In genomic region chr3:96472066-96472465, GRCm38 (mm10) we compare ENCODE assay signal across 26 mouse cellular contexts. TPM values are rescaled to one million over a fixed set of nuclear protein-coding genes. Genes with fewer than 3 reads are reported as not detected.
DNase-seq lines count a peak whose midpoint lies in the region; ATAC-seq and TF ChIP-seq lines count a peak whose summit lies in the region.
"Had no signal": no experiment of that assay in that cellular context is flagged by ENCODE, and none has a peak within 500 bp of the region (broad histone marks: within the 10 kb centered on the region; RNA-seq: fewer than 3 reads in every experiment).

No protein-coding gene starts in this region.

- no peak for TF ChIP-seq POLR2A in MEL (IDR thresholded peaks at IDR 0.05; ENCODE audit: control insufficient read depth in 1 of 2, insufficient read depth in 1 of 2, low read depth in 1 of 2, low read length in 2 of 2, poor library complexity in 1 of 2)

- peaks cover 5% of the 10 kb centered on the region for H3K4me1 ChIP-seq in midbrain, embryonic 11.5 days (ENCODE audit: control insufficient read depth, insufficient read depth, low read length)
- peaks cover 11% of the 10 kb centered on the region for H3K4me1 ChIP-seq in midbrain, embryonic 10.5 days
- H3K4me1 ChIP-seq in MEL (ENCODE audit: control insufficient read depth in 1 of 2, insufficient read depth in 2 of 2, low read length in 2 of 2), result peaks cover 0 to 7% of the 10 kb centered on the region in 2 experiments; a peak in 2 of 4 replicates

- ATAC-seq in midbrain, embryonic 11.5 days (ENCODE audit: low FRiP score), result no peak
- ATAC-seq: CD4-positive, CD25-positive, alpha-beta regulatory T cell, adult 4 months; forebrain, embryonic 13.5 days; forebrain, embryonic 15.5 days; forebrain, postnatal 0 days had no signal

- H3K36me3 ChIP-seq in midbrain, embryonic 11.5 days (ENCODE audit: control insufficient read depth, insufficient read depth, low read length), result no peaks in the 10 kb centered on the region
- no peaks in the 10 kb centered on the region for H3K36me3 ChIP-seq in midbrain, embryonic 10.5 days
- H3K36me3 ChIP-seq in MEL (ENCODE audit: control insufficient read depth in 1 of 2, insufficient read depth in 2 of 2, low read length in 2 of 2), result peaks cover 0 to 5% of the 10 kb centered on the region in 2 experiments; a peak in 2 of 4 replicates
- H3K36me3 ChIP-seq: embryonic facial prominence, embryonic 10.5 days; embryonic facial prominence, embryonic 12.5 days; forebrain, embryonic 15.5 days; G1E had no signal

- no peaks in the 10 kb centered on the region for H3K79me2 ChIP-seq in MEL (ENCODE audit: control insufficient read depth, insufficient read depth, low read length, poor library complexity)

- peaks cover 28% of the 10 kb centered on the region for H3K27me3 ChIP-seq in midbrain, embryonic 11.5 days (ENCODE audit: control insufficient read depth, insufficient read depth, low read length)
- peaks cover 63% of the 10 kb centered on the region for H3K27me3 ChIP-seq in midbrain, embryonic 10.5 days (ENCODE audit: low read depth, poor library complexity, severe bottlenecking)
- peaks cover 2 to 15% of the 10 kb centered on the region in 2 experiments; a peak in 3 of 4 replicates for H3K27me3 ChIP-seq in MEL (ENCODE audit: control insufficient read depth in 1 of 2, insufficient read depth in 2 of 2, low read length in 2 of 2)

- TF ChIP-seq EP300 in MEL (IDR thresholded peaks at IDR 0.05; ENCODE audit: low read depth in 1 of 2, low read length in 2 of 2), result no peak

- TF ChIP-seq CTCF in MEL (IDR thresholded peaks at IDR 0.05 in 2 of 3, conservative IDR thresholded peaks at IDR 0.05 in 1 of 3; ENCODE audit: control insufficient read depth in 1 of 3, insufficient read depth in 1 of 3, low read depth in 2 of 3, low read length in 3 of 3, poor library complexity in 1 of 3, severe bottlenecking in 1 of 3), result no peak

- TF ChIP-seq RAD21 in MEL (IDR thresholded peaks at IDR 0.05; ENCODE audit: low read depth, low read length), result no peak

- no peak overlapping the region for H3K27ac ChIP-seq in midbrain, embryonic 11.5 days (ENCODE audit: low read depth, low read length)
- no peak overlapping the region for H3K27ac ChIP-seq in midbrain, embryonic 10.5 days (replicated peaks)
- no peak overlapping the region for H3K27ac ChIP-seq in MEL (ENCODE audit: control insufficient read depth, low read depth, low read length)
- H3K27ac ChIP-seq: embryonic facial prominence, embryonic 10.5 days; embryonic facial prominence, embryonic 12.5 days; forebrain, embryonic 13.5 days; forebrain, embryonic 15.5 days had no signal

- no peak overlapping the region for H3K4me2 ChIP-seq in midbrain, embryonic 11.5 days
- H3K4me2 ChIP-seq: embryonic facial prominence, embryonic 12.5 days; forebrain, embryonic 13.5 days; forebrain, embryonic 15.5 days had no signal

- peak; percentile 56 for DNase-seq in midbrain, embryonic 11.5 days (ENCODE audit: low spot score, missing footprints)
- DNase-seq in midbrain, embryonic 10.5 days (ENCODE audit: low spot score), result no peak
- DNase-seq in A20 (ENCODE audit: low read depth, low spot score), result peak; percentile 38
- DNase-seq in MEL (ENCODE audit: low read depth, low spot score), result peak; percentile 38
- no peak for DNase-seq in cerebellum, adult 18-20 months
- DNase-seq: adrenal gland, adult 2 months; adrenal gland, postnatal 10 days; adrenal gland, postnatal 25 days; cerebellum, adult 11 months; cerebellum, adult 2 months; cerebellum, adult 9-10 months; cerebellum, postnatal 10 days; cerebellum, postnatal 25 days; forebrain, postnatal 0 days had no signal

- no peaks in the 10 kb centered on the region for H3K9me3 ChIP-seq in midbrain, embryonic 11.5 days (ENCODE audit: control insufficient read depth, low read length)
- H3K9me3 ChIP-seq in midbrain, embryonic 10.5 days (replicated peaks), result no peaks in the 10 kb centered on the region
- no peaks in the 10 kb centered on the region for H3K9me3 ChIP-seq in MEL (replicated peaks; ENCODE audit: insufficient read depth, low read length)
- H3K9me3 ChIP-seq: embryonic facial prominence, embryonic 10.5 days; embryonic facial prominence, embryonic 12.5 days; forebrain, embryonic 13.5 days; forebrain, embryonic 15.5 days; G1E had no signal

- no peak overlapping the region for H3K4me3 ChIP-seq in midbrain, embryonic 11.5 days (ENCODE audit: low read depth, low read length)
- H3K4me3 ChIP-seq in midbrain, embryonic 10.5 days, result no peak overlapping the region
- no peak overlapping the region for H3K4me3 ChIP-seq in MEL (ENCODE audit: control insufficient read depth in 1 of 2, insufficient read depth in 1 of 2, low read depth in 2 of 2, low read length in 2 of 2)
- H3K4me3 ChIP-seq: embryonic facial prominence, embryonic 10.5 days; embryonic facial prominence, embryonic 12.5 days; forebrain, embryonic 13.5 days; forebrain, embryonic 15.5 days had no signal

- 92% methylated on average over 5 of the region's 5 CpGs for WGBS in midbrain, embryonic 11.5 days
- 86% methylated on average over 5 of the region's 5 CpGs for WGBS in midbrain, embryonic 10.5 days

- H3K9ac ChIP-seq in midbrain, embryonic 11.5 days (ENCODE audit: low read length), result no peak overlapping the region
- no peak overlapping the region for H3K9ac ChIP-seq in MEL (ENCODE audit: control insufficient read depth, low read depth, low read length, poor library complexity, severe bottlenecking)
- H3K9ac ChIP-seq: embryonic facial prominence, embryonic 12.5 days; forebrain, embryonic 13.5 days; forebrain, embryonic 15.5 days; forebrain, postnatal 0 days had no signal

TF ChIP-seq in MEL, 35 proteins besides CTCF, POLR2A, EP300 and RAD21:
- TF ChIP-seq UBTF (IDR thresholded peaks at IDR 0.05; ENCODE audit: borderline replicate concordance, insufficient read depth, low read depth, low read length), result no peak
- TF ChIP-seq ZC3H11A (IDR thresholded peaks at IDR 0.05; ENCODE audit: low read depth, low read length), result no peak
- TF ChIP-seq TCF12 (IDR thresholded peaks at IDR 0.05; ENCODE audit: low read depth, low read length), result no peak
- TF ChIP-seq TAL1 (IDR thresholded peaks at IDR 0.05; ENCODE audit: low read length), result no peak
- no peak for TF ChIP-seq MXI1 (IDR thresholded peaks at IDR 0.05; ENCODE audit: low read depth, low read length)
- TF ChIP-seq USF2 (IDR thresholded peaks at IDR 0.05; ENCODE audit: borderline replicate concordance in 1 of 2, insufficient read depth in 1 of 2, low read depth in 1 of 2, low read length in 2 of 2), result no peak
- no peak for TF ChIP-seq ELF1 (IDR thresholded peaks at IDR 0.05; ENCODE audit: low read depth, low read length)
- TF ChIP-seq SIN3A (IDR thresholded peaks at IDR 0.05; ENCODE audit: low read length), result no peak

RNA-seq across cellular contexts. Expression of gene BC107364, which starts 20.0 kb away (rescaled TPM):
- not detected in 2 replicates for polyA plus RNA-seq in midbrain, embryonic 11.5 days (2014; fragmentation: Nextera tagmentation; extraction: Ambion mirVana)
- 0.20 and 0.30 TPM in 2 replicates for polyA plus RNA-seq in midbrain, embryonic 10.5 days (2016; fragmentation: Nextera tagmentation; extraction: Ambion mirVana)
- not detected in 2 replicates for total RNA-seq in MEL (2012; rRNA removed)
- polyA plus RNA-seq in MEL (2012; ENCODE audit: insufficient read depth in 1 of 2, insufficient read length in 2 of 2, low read depth in 1 of 2, low replicate concordance in 2 of 2, missing spikeins in 1 of 2), result under 1 TPM in 1 of 2 experiments, not detected in 1; 0.17 TPM
- total RNA-seq: adrenal gland, adult 2 months; adrenal gland, postnatal 10 days; adrenal gland, postnatal 25 days; adrenal gland, postnatal 4 days; forebrain, postnatal 0 days had no signal
- polyA plus RNA-seq: adrenal gland, adult 2 months; brain, embryonic 14.5 days; CD4-positive, CD25-positive, alpha-beta regulatory T cell, adult 4 months; cerebellum, adult 2 months; cortical plate, adult 2 months; embryonic facial prominence, embryonic 10.5 days; embryonic facial prominence, embryonic 14.5 days; forebrain, embryonic 11.5 days; forebrain, embryonic 13.5 days; forebrain, embryonic 15.5 days; forebrain, postnatal 0 days; G1E had no signal

RNA-seq across cellular contexts. Expression of gene Hfe2, which starts 52.9 kb away (rescaled TPM):
- 1.3 and 1.7 TPM in 2 replicates for polyA plus RNA-seq in midbrain, embryonic 11.5 days (2014; fragmentation: Nextera tagmentation; extraction: Ambion mirVana)
- polyA plus RNA-seq in midbrain, embryonic 10.5 days (2016; fragmentation: Nextera tagmentation; extraction: Ambion mirVana), result 1.5 and 2.1 TPM in 2 replicates
- not detected in 2 replicates for total RNA-seq in MEL (2012; rRNA removed)
- not detected for polyA plus RNA-seq in MEL (2012; ENCODE audit: insufficient read depth in 1 of 2, insufficient read length in 2 of 2, low read depth in 1 of 2, low replicate concordance in 2 of 2, missing spikeins in 1 of 2)
- total RNA-seq: adrenal gland, postnatal 25 days; CH12.LX; G1E had no signal
- polyA plus RNA-seq: G1E had no signal

Comparison
In these comparisons a context has a peak if more than half of its experiments do, and no peak if none do; other contexts are left out.
1. DNase-seq: peak in midbrain, embryonic 11.5 days (single experiment), A20 (single experiment) and MEL (single experiment); none in midbrain, embryonic 10.5 days (single experiment) and cerebellum, adult 18-20 months (0 of 2).